Mouse (Mus musculus) lung, postnatal 4 days (tissue): Measurements from ENCODE around the gene Dner.

Experiments used
- DNase-seq, 2 experiments: peaks; one replicate each; pipeline ENCODE4 v3.0.0; 2021

Gene Dner

GRCm38 (mm10) chr1:84524413-84524812 is 171.6 kb downstream of the Dner start:
- DNase-seq = no peak

- no peak for DNase-seq
Measured at GRCm38 (mm10) chr1:84522963-84523280, 173.1 kb downstream of the Dner start.

- no peak for DNase-seq
Measured at GRCm38 (mm10) chr1:84522256-84522962, 173.6 kb downstream of the Dner start.

- DNase-seq = peak in 1 of 2 experiments; percentile 38
Measured at GRCm38 (mm10) chr1:84518347-84518746, 177.7 kb downstream of the Dner start.

- no peak for DNase-seq
Measured at GRCm38 (mm10) chr1:84513201-84513600, 182.8 kb downstream of the Dner start.

GRCm38 (mm10) chr1:84508510-84508909 is 187.5 kb downstream of the Dner start:
- DNase-seq = no peak

GRCm38 (mm10) chr1:84507568-84507967 is 188.5 kb downstream of the Dner start:
- no peak for DNase-seq

DNA sequence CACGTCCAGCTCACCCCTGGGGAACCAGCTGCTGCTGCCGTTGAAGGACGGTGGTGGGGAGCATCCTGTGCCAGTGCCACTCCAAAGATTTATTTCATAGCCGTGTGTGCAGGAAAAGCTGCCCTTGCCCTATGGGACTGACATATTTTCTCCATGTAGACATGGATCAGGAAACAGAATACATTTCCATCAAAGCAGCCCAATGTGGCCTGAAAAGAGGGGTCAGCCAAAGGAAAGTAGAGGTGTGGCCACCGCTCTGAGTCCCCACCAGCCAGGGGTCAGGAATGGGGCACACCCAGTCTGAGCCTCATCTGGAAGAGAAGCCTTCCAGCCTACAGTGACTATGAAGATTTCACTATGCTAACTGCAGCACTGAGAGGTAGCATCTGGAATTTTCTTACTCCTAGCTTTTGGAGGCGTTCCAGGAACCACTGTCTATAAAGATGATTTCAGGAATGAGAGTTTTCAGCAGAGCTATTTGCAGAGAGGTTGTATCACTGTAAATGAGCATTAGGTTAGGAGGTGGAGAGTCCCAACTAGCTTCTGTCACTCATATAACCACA is 189.0 kb downstream of the Dner start:
- DNase-seq = peak in 1 of 2 experiments; percentile 24

GRCm38 (mm10) chr1:84500673-84501072 is 195.3 kb downstream of the Dner start:
- DNase-seq = no peak

DNA sequence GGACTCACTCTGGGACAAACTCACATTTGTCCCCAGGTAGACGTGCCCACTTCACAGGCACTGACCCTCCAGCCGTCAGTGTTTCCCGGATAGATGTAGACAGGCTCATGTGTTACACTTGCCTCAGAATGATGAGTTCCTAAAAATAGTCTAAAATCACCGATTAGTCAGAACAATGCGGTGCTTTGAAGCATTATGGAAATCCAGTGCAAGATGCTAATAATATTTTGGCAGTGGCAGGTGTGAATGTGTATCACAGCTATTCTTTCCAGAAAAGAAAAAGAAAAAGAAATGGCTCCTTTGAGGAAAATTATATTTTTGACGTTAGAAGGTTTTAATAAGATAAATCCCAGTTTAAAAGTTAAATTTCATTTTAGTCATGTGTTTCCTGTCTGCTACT is 204.3 kb downstream of the Dner start:
- no peak for DNase-seq

- no peak for DNase-seq
Measured at GRCm38 (mm10) chr1:84488546-84488945, 207.5 kb downstream of the Dner start.

DNA sequence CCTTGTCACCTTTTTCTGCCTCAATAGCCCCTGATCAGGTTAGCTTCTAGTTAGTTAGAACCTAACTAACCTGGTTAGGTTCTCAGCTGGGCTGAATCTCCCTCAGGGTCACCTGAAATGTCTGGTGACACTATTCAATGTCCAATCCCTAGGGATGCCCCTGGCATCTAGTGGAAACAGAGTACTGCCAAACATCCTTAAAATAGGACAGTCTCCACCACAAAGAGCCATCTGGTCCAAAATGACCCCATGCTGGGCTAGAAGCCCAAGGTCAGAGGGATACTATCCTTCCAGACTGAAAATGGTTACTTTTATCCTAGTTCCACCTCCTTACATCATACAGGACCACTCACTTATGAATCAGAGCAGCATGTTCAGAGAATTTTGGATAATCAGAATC is 211.0 kb downstream of the Dner start:
- DNase-seq = no peak

DNA sequence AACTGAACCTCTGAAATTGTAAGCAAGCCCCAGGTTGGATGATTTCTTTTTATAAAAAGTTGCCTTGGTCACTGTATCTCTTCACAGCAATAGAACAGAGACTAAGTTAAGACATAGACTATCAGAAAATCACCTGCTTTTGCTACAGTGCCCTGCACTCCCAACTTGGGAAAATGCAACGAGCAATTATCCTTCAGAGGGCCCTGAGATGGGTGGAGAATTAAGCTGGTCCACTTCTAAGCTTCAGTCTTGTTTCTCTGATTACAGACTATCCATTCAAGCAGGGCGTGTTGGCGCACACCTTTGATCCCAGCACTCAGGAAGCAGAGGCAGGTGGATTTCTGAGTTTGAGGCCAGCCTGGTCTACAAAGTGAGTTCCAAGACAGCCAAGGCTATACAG is 211.4 kb downstream of the Dner start:
- no peak for DNase-seq

GRCm38 (mm10) chr1:84479976-84480375 is 216.0 kb downstream of the Dner start:
- DNase-seq = no peak

DNA sequence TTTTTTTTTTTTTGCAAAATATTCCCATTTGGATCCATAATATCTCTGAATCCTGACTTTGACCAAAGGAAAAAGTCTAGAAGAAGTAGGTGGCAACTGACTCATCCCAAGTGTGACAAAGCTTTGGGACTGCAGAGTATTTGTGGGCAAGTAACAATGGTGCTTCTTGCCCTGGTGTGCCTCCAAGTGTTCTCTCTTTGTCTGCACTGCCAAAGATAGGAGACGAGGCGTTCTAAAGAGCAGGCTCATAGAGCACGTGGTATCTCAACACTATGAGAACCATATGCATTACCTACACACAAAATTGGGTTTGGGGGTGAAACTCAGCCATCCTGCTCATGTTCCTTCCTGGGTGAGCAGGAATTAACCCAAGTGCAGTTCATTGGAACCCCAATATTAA is 221.7 kb downstream of the Dner start:
- no peak for DNase-seq

DNA sequence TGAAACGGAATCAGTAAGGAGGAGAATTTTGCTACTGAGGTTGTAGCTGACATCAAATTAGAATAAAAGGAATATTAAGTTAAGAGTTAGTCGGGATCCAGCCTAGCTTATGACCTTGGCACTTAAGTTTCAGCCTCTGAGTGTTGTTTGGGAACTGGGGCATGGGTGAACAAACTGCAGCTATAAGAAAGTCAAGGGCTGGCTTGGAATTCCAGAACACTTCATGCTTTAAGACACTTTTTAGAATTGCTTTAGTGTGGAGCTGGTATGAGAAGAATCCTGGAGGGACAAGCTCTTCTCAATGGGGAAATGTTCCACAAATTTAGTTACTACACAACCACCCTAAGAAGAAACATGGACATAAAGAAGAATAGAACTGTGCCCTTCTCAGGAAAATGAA is 223.8 kb downstream of the Dner start:
- no peak for DNase-seq

- DNase-seq = no peak
Measured at GRCm38 (mm10) chr1:84470342-84470741, 225.7 kb downstream of the Dner start.

DNA sequence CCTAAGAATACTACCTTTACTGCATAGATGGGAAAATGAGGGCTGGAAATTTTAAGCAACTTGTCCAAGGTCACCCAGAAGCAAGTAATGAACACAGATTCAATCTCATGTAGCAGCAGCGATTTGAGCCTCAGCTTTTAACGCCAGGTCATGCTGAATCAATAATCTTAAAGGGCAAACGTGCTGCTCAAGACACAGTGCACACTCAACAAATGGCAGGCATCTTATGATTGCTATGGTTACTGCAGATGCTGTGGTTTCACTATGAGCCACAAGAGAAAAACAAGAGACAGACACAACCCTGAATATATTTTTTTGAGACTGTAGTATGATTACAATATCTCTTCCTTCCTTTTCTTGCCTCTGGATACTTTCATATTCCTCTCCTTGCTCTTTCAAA is 228.4 kb downstream of the Dner start:
- DNase-seq = no peak

DNA sequence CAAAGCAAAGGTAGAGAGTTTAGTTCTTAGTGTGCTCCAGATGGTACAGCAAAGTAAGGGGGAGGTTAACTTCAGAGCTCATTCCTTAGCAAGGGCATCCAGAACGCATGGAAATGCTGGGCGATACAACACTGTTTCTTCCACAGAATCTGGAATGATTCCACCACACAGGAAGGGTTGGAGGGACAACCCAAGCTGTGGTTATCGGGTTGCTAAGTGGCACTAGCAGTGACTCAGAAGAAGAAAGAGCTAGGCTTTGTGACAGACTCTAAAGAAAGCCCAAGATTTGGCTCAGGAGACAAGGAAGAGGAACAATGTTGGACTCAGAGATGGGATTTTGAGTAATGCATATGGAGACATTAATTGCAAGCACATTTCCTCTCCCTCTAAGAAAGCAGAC is 231.3 kb downstream of the Dner start:
- no peak for DNase-seq

- DNase-seq = no peak
Measured at GRCm38 (mm10) chr1:84463976-84464662, 231.9 kb downstream of the Dner start.

GRCm38 (mm10) chr1:84449566-84450278 is 246.3 kb downstream of the Dner start:
- DNase-seq = no peak

- DNase-seq = no peak
Measured at GRCm38 (mm10) chr1:84443640-84444039, 252.4 kb downstream of the Dner start.

DNA sequence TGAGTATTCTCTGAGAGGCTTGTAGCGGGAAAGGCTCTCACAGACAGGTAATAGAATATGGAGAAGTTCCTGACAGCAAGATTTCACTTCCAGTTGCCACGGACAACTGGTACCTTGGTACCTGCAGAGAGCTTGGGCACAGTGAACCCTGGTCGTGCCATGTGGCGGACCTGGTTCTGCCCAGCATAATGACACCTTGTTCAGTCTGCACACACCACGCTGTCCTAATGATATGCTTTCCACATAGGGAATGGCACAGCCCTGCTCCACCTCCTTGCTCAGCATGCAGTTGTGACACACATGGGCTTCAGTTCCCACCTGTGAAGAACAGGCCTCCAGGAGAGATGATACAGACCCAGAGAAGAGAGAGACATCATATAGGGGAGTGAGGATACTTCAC is 253.0 kb downstream of the Dner start:
- DNase-seq = no peak

GRCm38 (mm10) chr1:84441419-84441818 is 254.6 kb downstream of the Dner start:
- DNase-seq = no peak
